Mouse (Mus musculus): ENCODE data around the gene Efna2. TPM values are rescaled to one million over a fixed set of nuclear protein-coding genes. Genes with fewer than 3 reads are reported as not detected.
A peak's percentile ranks its signal among the peaks of the same experiment; 100 is the strongest.
"Not testable (repeated sequence)": the region's sequence is repeated elsewhere in the genome, so short reads cannot be mapped to it uniquely, and the experiment has no call there.

The Efna2 gene
- total and polyA plus RNA-seq, 2 experiments from 2014 or later, result 23.2 to 32.8 TPM

DNA sequence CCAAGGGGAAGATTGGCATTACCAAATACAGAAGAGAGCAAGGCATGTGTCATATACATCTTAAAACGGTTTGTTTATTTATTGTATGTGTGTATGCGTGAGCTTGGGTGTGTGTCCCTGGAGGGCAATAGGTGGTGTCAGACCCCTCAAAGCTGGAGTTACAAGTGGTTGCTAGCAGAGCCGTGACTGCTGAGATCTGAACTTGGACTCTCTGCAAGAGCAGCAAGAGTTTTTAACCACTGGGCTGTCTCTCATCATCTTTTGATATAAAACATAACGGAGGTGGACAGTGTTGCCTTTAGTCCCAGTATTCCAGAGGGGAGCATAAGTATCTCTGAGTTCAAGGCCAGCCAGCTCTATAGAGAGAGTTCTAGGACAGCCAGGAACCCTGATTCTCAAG is 29.0 kb downstream of the Efna2 start:
- no peak overlapping the region for H3K9ac ChIP-seq (replicated peaks; ENCODE audit: low read length)
- no peaks in the 10 kb centered on the region for H3K36me3 ChIP-seq (ENCODE audit: insufficient read depth, low read length)
- no peak overlapping the region for H3K4me3 ChIP-seq (ENCODE audit: low read length)
- no peak overlapping the region for H3K27ac ChIP-seq
- H3K27me3 ChIP-seq (ENCODE audit: insufficient read depth, low read length), result no peaks in the 10 kb centered on the region
- no peaks in the 10 kb centered on the region for H3K4me1 ChIP-seq (ENCODE audit: insufficient read depth, low read length)
- WGBS, result 61% methylated on average over 4 of the region's 4 CpGs
- TF ChIP-seq CTCF (IDR thresholded peaks at IDR 0.05; ENCODE audit: low read depth), result no peak
- ATAC-seq, result no peak
- no peak for DNase-seq (ENCODE audit: low spot score)
- H3K4me2 ChIP-seq (ENCODE audit: low read depth, low read length), result no peak overlapping the region
- H3K9me3 ChIP-seq (ENCODE audit: low read length), result no peaks in the 10 kb centered on the region

DNA sequence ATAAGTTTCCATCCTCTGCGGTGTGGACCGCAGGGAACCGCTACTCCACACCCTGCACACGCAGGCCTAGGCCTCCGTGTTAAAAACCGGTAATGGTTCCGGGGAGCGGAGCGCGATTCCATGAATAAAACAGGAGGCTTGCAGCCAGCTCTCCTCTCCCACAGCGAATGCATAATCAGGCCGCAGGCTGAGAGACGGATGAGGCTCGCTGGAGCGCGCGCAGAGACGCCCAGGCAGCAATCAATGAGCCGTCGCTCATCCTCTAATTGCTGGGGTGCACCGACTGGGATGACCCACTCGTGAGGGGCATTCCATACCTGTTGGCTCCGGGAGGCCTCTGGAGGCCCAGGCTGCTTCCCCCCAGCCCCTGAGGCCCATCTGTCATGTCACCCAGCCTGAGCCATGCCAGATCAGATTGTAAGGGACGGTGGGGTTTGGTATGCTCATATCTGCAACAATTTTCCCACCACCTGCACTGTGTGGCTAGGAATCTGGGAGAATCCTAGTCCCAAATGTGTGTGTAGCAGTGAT is 29.6 kb downstream of the Efna2 start:
- WGBS, result 5% methylated on average over 24 of the region's 24 CpGs
- peak; percentile 48; the same call in 1 of the 2 replicates for ATAC-seq
- H3K27me3 ChIP-seq (ENCODE audit: insufficient read depth, low read length), result no peaks in the 10 kb centered on the region
- peak overlapping the region; percentile 57; the same call in 1 of the 2 replicates for H3K27ac ChIP-seq
- DNase-seq (ENCODE audit: low spot score), result peak; percentile 75
- H3K36me3 ChIP-seq (ENCODE audit: insufficient read depth, low read length), result no peaks in the 10 kb centered on the region
- no peak overlapping the region for H3K4me3 ChIP-seq (ENCODE audit: low read length)
- no peak for TF ChIP-seq CTCF (IDR thresholded peaks at IDR 0.05; ENCODE audit: low read depth)
- no peaks in the 10 kb centered on the region for H3K9me3 ChIP-seq (ENCODE audit: low read length)
- H3K4me2 ChIP-seq (ENCODE audit: low read depth, low read length), result peak overlapping the region; percentile 27; the same call in 1 of the 2 replicates
- no peaks in the 10 kb centered on the region for H3K4me1 ChIP-seq (ENCODE audit: insufficient read depth, low read length)
- peak overlapping the region; percentile 25 for H3K9ac ChIP-seq (replicated peaks; ENCODE audit: low read length)

DNA sequence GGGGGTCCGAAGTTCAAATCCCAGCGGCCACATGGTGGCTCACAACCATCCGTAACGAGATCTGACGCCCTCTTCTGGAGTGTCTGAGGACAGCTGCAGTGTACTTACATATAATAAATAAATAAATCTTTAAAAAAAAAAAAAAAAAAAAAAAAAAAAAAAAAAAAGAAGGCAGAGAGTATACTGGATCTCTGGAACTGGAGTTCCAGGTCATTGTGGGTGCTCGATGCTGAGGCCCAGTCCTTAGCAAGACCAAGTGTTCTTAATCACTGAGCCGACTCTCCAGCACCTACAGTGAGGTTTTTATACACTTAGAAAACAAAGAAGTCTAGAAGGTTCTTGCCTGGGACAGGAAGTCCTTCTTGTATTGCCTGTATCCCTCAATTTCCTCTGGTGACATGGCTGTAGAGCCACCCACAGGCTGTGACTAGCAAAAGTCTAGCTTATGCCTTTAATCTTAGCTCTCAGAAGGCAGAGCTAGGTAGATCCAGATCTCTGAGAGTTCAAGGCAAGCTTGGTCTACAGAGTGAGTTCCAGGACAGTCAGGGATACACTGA is 32.3 kb downstream of the Efna2 start:
- WGBS, result 67% methylated on average over 7 of the region's 7 CpGs
- not testable (repeated sequence) for H3K27ac ChIP-seq; ATAC-seq; H3K4me3 ChIP-seq (ENCODE audit: low read length); DNase-seq (ENCODE audit: low spot score); H3K9me3 ChIP-seq (ENCODE audit: low read length); H3K36me3 ChIP-seq (ENCODE audit: insufficient read depth, low read length); H3K9ac ChIP-seq (replicated peaks; ENCODE audit: low read length); H3K4me2 ChIP-seq (ENCODE audit: low read depth, low read length); H3K4me1 ChIP-seq (ENCODE audit: insufficient read depth, low read length); H3K27me3 ChIP-seq (ENCODE audit: insufficient read depth, low read length)

DNA sequence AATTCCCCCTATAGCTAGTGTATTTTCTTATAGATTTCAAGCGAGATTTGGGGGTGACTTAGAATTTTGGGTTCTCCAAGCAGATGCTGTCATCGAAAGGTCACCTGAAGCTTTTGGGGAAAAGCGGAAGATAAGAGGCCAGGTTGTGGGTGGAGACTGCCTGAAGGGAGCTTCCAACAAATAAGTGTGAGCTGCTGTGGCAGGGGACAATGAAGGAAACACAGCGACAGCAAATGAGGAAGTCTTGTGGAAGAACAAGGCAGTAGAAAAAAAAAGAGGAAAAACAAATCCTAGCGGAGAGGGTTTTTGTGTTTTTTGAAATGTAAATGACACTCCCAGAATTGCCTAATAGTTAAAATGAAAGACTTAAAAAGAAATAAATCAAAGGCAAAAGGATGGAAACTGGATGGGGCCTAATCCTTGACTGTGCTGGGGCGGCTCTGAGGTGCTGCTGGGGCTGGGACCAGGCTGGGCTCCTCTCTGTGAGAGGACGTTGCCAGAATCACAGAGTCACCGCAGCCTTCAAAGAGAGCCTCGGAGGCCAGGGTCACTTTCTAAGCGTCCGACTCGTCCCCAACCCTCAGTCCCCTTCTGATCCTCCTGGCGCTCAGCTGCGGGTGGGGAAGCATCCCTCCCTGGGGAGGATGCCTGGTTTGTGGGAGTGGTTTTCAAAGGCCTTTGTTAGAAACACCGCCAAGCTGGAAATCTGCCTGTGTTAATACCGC is 35.9 kb downstream of the Efna2 start:
- ATAC-seq (no peak), DNase-seq (ENCODE audit: low spot score) (no peak)
- H3K36me3 ChIP-seq (ENCODE audit: insufficient read depth, low read length), result no peaks in the 10 kb centered on the region
- no peaks in the 10 kb centered on the region for H3K9me3 ChIP-seq (ENCODE audit: low read length)
- H3K27me3 ChIP-seq (ENCODE audit: insufficient read depth, low read length), result no peaks in the 10 kb centered on the region
- no peak overlapping the region for H3K4me3 ChIP-seq (ENCODE audit: low read length)
- no peak overlapping the region for H3K4me2 ChIP-seq (ENCODE audit: low read depth, low read length)
- H3K9ac ChIP-seq (replicated peaks; ENCODE audit: low read length), result no peak overlapping the region
- WGBS, result 23% methylated on average over 16 of the region's 16 CpGs
- no peaks in the 10 kb centered on the region for H3K4me1 ChIP-seq (ENCODE audit: insufficient read depth, low read length)
- TF ChIP-seq CTCF (IDR thresholded peaks at IDR 0.05; ENCODE audit: low read depth), result no peak
- no peak overlapping the region for H3K27ac ChIP-seq

DNA sequence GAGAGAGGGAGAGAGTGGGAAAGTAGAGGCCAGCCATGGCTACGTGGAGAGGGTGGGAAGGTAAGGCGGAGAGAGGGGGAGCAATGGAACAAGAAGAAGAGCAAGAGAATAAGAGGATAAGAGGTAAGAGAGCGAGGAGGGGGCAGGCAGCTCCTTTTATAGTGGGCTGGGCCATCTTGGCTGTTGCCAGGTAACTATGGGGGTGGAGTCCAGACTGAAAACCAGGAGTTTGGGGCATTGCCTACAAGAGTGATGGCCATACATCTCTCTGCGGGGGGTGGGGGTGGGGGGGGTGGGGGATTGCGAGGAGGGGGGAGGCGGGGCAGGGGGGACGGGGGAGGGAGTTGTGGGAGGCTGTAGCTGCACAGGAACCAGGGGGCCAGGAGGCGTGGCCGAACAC is 41.4 kb downstream of the Efna2 start:
- H3K4me2 ChIP-seq (ENCODE audit: low read depth, low read length), result no peak overlapping the region
- H3K9me3 ChIP-seq (ENCODE audit: low read length), result no peaks in the 10 kb centered on the region
- H3K36me3 ChIP-seq (ENCODE audit: insufficient read depth, low read length), result no peaks in the 10 kb centered on the region
- H3K4me1 ChIP-seq (ENCODE audit: insufficient read depth, low read length), result no peaks in the 10 kb centered on the region
- ATAC-seq, result no peak
- TF ChIP-seq CTCF (IDR thresholded peaks at IDR 0.05; ENCODE audit: low read depth), result no peak
- no peak overlapping the region for H3K9ac ChIP-seq (replicated peaks; ENCODE audit: low read length)
- H3K27ac ChIP-seq, result no peak overlapping the region
- H3K27me3 ChIP-seq (ENCODE audit: insufficient read depth, low read length), result no peaks in the 10 kb centered on the region
- no peak for DNase-seq (ENCODE audit: low spot score)
- no peak overlapping the region for H3K4me3 ChIP-seq (ENCODE audit: low read length)
- 33% methylated on average over 8 of the region's 9 CpGs for WGBS

DNA sequence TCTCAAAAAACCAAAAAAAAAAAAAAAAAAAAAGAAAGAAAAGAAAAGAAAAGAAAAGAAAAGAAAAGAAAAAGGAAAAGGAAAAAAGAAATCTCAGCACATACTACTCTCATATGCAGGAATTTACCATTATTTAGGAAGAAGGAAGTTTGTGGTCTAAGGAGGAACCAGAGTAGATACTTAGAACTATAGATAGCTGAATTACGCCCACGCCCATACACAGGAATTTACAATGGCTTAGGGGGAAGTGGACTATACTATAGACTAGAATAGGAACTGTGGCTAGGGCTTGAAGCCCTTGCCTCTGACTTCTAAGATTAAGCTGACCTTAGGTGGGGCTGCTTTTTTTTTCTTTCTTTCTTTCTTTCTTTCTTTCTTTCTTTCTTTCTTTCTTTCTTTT is 43.9 kb downstream of the Efna2 start:
- H3K36me3 ChIP-seq (ENCODE audit: insufficient read depth, low read length); H3K4me3 ChIP-seq (ENCODE audit: low read length); H3K9ac ChIP-seq (replicated peaks; ENCODE audit: low read length); H3K4me2 ChIP-seq (ENCODE audit: low read depth, low read length); DNase-seq (ENCODE audit: low spot score); ATAC-seq; H3K27me3 ChIP-seq (ENCODE audit: insufficient read depth, low read length); H3K9me3 ChIP-seq (ENCODE audit: low read length); H3K27ac ChIP-seq: not testable (repeated sequence)
- peaks cover 11% of the 10 kb centered on the region for H3K4me1 ChIP-seq (ENCODE audit: insufficient read depth, low read length)
- 96% methylated on average over 2 of the region's 2 CpGs for WGBS

DNA sequence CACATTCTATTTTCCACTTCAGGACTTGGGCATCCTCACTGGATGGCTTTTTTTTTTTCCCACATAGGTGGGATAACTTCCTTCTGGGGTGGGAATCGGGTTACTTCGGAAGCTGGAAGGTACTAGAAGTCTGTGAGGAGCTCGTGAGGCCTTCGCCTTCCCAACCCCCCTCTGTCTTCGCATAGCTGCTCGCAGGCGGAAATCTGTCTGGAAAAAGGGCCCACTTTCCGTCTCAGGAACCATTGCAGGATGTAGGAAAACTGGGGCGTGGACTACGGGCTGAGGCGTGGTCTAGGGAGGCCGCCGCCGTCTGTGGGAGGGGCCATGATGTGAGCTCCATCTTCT is 46.8 kb downstream of the Efna2 start:
- Histone ChIP-seq H3K36me3 (ENCODE audit: insufficient read depth, low read length) (no peaks in the 10 kb centered on the region; the same call in 1 of the 2 replicates), H3K27me3 (ENCODE audit: insufficient read depth, low read length) (no peaks in the 10 kb centered on the region), H3K4me3 (ENCODE audit: low read length) (peak overlapping the region; percentile 73), H3K9me3 (ENCODE audit: low read length) (no peaks in the 10 kb centered on the region), H3K27ac (peak overlapping the region; percentile 97), H3K9ac (replicated peaks; ENCODE audit: low read length) (peak overlapping the region; percentile 92; the same call in 1 of the 2 replicates), H3K4me1 (ENCODE audit: insufficient read depth, low read length) (peaks cover 18% of the 10 kb centered on the region), H3K4me2 (ENCODE audit: low read depth, low read length) (peak overlapping the region; percentile 95)
- no peak for TF ChIP-seq CTCF (IDR thresholded peaks at IDR 0.05; ENCODE audit: low read depth)
- ATAC-seq (no peak), DNase-seq (ENCODE audit: low spot score) (no peak)
- WGBS, result under 1% methylated on average over 14 of the region's 14 CpGs
